Mouse (Mus musculus): ENCODE results near the gene Ociad2. TPM values are rescaled to one million over a fixed set of nuclear protein-coding genes. Genes with fewer than 3 reads are reported as not detected.

The Ociad2 gene
- polyA plus RNA-seq, 1 experiment from 2014 or later = 22.5 TPM

DNA sequence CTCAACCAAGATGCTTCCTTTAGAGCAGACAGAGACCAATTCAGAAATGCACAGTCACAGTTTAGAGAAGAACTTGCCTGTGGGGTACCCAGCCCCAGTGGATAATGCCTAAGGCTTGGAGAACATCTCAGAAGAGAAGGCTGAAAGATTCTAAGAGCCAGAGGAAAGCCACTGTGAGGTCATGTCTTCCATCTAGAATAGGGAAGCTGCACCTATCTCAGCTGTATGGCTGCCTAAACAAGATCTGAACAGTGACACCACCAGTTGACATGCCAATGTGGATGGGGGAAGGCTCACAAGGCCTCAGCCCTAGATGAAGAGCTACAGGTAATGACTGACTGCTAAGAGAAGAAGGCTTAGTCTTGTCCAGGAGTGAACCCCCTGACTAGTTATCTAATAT, 56.8 kb downstream of the Ociad2 start:
- no peaks in the 10 kb centered on the region for H3K27me3 ChIP-seq (ENCODE audit: control insufficient read depth, insufficient read depth, low read length)
- H3K36me3 ChIP-seq (ENCODE audit: control insufficient read depth, insufficient read depth, low read length) = no peaks in the 10 kb centered on the region
- no peak overlapping the region for H3K9ac ChIP-seq (replicated peaks; ENCODE audit: low read depth, low read length)
- no peak overlapping the region for H3K4me2 ChIP-seq (ENCODE audit: low read depth, low read length)
- 0 out of 2 replicates have a peak, but pooled peaks cover 6% of the 10 kb centered on the region for H3K4me1 ChIP-seq (ENCODE audit: control insufficient read depth, insufficient read depth, low read length)
- H3K4me3 ChIP-seq (ENCODE audit: low read depth, low read length) = no peak overlapping the region
- no peak for ATAC-seq (ENCODE audit: low read depth)
- no peak overlapping the region for H3K27ac ChIP-seq (ENCODE audit: low read depth, low read length)
- no peaks in the 10 kb centered on the region for H3K9me3 ChIP-seq (ENCODE audit: control insufficient read depth, low read length)

DNA sequence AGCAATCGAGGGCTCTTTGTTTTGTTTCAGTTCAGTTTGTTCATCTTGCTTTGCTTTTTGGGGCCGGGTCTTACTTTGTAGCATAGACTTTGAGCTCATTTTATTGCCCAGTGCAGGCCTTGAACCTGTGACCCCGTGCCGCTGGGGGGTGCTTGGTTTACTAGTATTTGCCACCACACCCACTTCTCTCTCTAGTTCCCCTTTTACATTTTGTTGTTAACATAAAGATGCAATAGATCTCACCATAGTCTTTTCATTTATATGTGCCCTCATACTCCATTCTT, 60.3 kb downstream of the Ociad2 start:
- 53% methylated on average over 4 of the region's 4 CpGs for WGBS

DNA sequence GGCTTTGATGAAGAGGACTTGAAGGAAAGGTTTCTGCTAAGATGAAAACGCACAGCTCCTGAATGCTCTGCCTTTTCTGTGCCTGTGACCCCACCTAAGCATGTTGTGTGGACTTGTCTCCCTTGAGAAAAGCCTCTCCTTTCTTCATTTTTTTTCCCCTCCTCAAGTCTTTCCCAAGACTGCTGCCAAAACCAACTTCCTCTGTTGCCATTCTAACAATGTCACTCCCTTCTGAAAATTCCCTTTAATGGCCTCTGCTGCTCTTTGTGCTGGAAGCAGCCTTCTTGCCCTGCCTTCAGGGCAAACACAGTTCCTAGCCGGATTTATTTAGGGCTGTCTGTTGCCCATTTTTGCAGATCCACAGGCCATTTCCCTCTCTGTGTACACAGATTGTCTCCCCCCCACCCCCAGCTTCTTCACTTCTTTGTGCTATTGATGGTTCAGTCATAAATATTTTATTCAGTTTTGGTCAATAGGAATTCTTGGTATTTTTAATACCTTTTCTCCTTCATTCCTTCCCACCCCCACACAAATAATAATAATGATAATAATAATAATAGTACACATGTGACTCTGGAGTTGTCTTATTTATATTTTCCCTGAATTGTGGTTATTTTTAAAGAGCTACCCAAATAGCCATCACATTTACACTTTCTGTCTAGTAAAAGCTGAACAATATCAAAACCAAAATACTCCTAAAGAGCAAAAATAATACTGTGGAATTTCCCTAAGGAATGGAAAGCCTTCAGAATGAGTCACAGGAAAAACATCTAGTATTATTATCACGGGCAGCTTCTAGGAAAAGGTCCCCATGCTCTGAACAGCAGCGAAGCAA, 60.9 kb downstream of the Ociad2 start:
- Histone ChIP-seq H3K36me3 (ENCODE audit: control insufficient read depth, insufficient read depth, low read length) (no peaks in the 10 kb centered on the region), H3K9ac (replicated peaks; ENCODE audit: low read depth, low read length) (no peak overlapping the region), H3K27ac (ENCODE audit: low read depth, low read length) (no peak overlapping the region), H3K9me3 (ENCODE audit: control insufficient read depth, low read length) (no peaks in the 10 kb centered on the region), H3K27me3 (ENCODE audit: control insufficient read depth, insufficient read depth, low read length) (no peaks in the 10 kb centered on the region), H3K4me1 (ENCODE audit: control insufficient read depth, insufficient read depth, low read length) (0 out of 2 replicates have a peak, but pooled peaks cover 6% of the 10 kb centered on the region), H3K4me2 (ENCODE audit: low read depth, low read length) (no peak overlapping the region), H3K4me3 (ENCODE audit: low read depth, low read length) (no peak overlapping the region)
- ATAC-seq (ENCODE audit: low read depth) = no peak
- WGBS = 30% methylated on average over 4 of the region's 4 CpGs

More for the DNA sequence above, 60.3 kb downstream of the Ociad2 start:
- H3K4me1 ChIP-seq (ENCODE audit: control insufficient read depth, insufficient read depth, low read length) = 0 out of 2 replicates have a peak, but pooled peaks cover 6% of the 10 kb centered on the region
- no peaks in the 10 kb centered on the region for H3K27me3 ChIP-seq (ENCODE audit: control insufficient read depth, insufficient read depth, low read length)
- no peak overlapping the region for H3K4me2 ChIP-seq (ENCODE audit: low read depth, low read length)
- H3K36me3 ChIP-seq (ENCODE audit: control insufficient read depth, insufficient read depth, low read length) = no peaks in the 10 kb centered on the region
- no peak overlapping the region for H3K27ac ChIP-seq (ENCODE audit: low read depth, low read length)
- no peak for ATAC-seq (ENCODE audit: low read depth)
- no peak overlapping the region for H3K4me3 ChIP-seq (ENCODE audit: low read depth, low read length)
- H3K9ac ChIP-seq (replicated peaks; ENCODE audit: low read depth, low read length) = no peak overlapping the region
- no peaks in the 10 kb centered on the region for H3K9me3 ChIP-seq (ENCODE audit: control insufficient read depth, low read length)

GRCm38 (mm10) chr5:73279190-73279589, 61.6 kb downstream of the Ociad2 start:
- WGBS = 63% methylated on average over 10 of the region's 10 CpGs
- Histone ChIP-seq H3K36me3 (ENCODE audit: control insufficient read depth, insufficient read depth, low read length) (no peaks in the 10 kb centered on the region), H3K27ac (ENCODE audit: low read depth, low read length) (no peak overlapping the region), H3K4me2 (ENCODE audit: low read depth, low read length) (no peak overlapping the region), H3K4me3 (ENCODE audit: low read depth, low read length) (no peak overlapping the region), H3K9me3 (ENCODE audit: control insufficient read depth, low read length) (no peaks in the 10 kb centered on the region), H3K27me3 (ENCODE audit: control insufficient read depth, insufficient read depth, low read length) (no peaks in the 10 kb centered on the region), H3K9ac (replicated peaks; ENCODE audit: low read depth, low read length) (no peak overlapping the region), H3K4me1 (ENCODE audit: control insufficient read depth, insufficient read depth, low read length) (0 out of 2 replicates have a peak, but pooled peaks cover 6% of the 10 kb centered on the region)
- no peak for ATAC-seq (ENCODE audit: low read depth)

DNA sequence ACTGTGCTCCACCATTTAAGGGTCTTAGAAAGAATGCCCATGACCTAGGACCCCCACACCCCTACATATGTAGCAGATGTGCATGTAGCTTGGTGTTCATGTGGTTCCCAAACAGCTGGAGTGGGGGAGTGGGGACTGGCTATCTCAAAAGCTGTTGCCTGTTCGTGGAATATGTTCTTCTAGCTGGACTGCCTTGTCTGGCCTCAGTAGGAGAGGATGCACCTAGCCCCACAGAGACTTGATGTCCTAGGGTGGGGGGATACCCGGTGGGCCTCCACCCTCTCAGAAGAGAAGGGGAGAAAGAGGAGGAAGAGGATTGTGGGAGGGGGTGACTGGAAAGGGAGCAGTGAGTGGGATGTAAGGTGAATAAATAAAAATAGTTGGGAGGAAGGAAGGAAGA, 65.9 kb downstream of the Ociad2 start:
- 79% methylated on average over 2 of the region's 2 CpGs for WGBS
- Histone ChIP-seq H3K4me3 (ENCODE audit: low read depth, low read length) (no peak overlapping the region), H3K27ac (ENCODE audit: low read depth, low read length) (no peak overlapping the region), H3K27me3 (ENCODE audit: control insufficient read depth, insufficient read depth, low read length) (no peaks in the 10 kb centered on the region), H3K9me3 (ENCODE audit: control insufficient read depth, low read length) (no peaks in the 10 kb centered on the region), H3K9ac (replicated peaks; ENCODE audit: low read depth, low read length) (no peak overlapping the region), H3K36me3 (ENCODE audit: control insufficient read depth, insufficient read depth, low read length) (no peaks in the 10 kb centered on the region), H3K4me1 (ENCODE audit: control insufficient read depth, insufficient read depth, low read length) (0 out of 2 replicates have a peak, but pooled peaks cover 6% of the 10 kb centered on the region), H3K4me2 (ENCODE audit: low read depth, low read length) (no peak overlapping the region)
- ATAC-seq (ENCODE audit: low read depth) = no peak

DNA sequence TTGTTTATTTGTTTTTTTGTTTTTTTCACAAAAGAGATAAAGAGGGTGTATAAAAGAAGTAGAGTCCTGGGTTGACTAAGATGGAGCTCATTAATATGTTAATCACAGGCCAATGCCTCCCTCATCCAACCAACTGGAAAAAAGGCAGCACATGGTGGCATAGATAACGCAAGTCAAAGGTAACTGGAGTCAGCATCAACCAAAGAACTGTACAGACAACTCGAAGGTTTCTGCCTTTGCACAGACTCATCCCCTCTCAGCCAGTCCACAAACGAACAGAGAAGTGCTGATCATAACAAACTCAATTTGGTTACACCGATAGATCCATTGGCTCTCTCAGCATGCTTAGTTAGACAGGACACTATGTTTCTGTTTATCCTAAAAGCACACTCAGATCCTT, 67.7 kb downstream of the Ociad2 start:
- ATAC-seq (ENCODE audit: low read depth) = no peak
- H3K9ac ChIP-seq (replicated peaks; ENCODE audit: low read depth, low read length) = no peak overlapping the region
- no peak overlapping the region for H3K27ac ChIP-seq (ENCODE audit: low read depth, low read length)
- WGBS = 67% methylated on average over 4 of the region's 4 CpGs
- no peaks in the 10 kb centered on the region for H3K36me3 ChIP-seq (ENCODE audit: control insufficient read depth, insufficient read depth, low read length)
- H3K4me1 ChIP-seq (ENCODE audit: control insufficient read depth, insufficient read depth, low read length) = no peaks in the 10 kb centered on the region
- no peak overlapping the region for H3K4me2 ChIP-seq (ENCODE audit: low read depth, low read length)
- no peaks in the 10 kb centered on the region for H3K9me3 ChIP-seq (ENCODE audit: control insufficient read depth, low read length)
- no peak overlapping the region for H3K4me3 ChIP-seq (ENCODE audit: low read depth, low read length)
- H3K27me3 ChIP-seq (ENCODE audit: control insufficient read depth, insufficient read depth, low read length) = no peaks in the 10 kb centered on the region

Other genes starting within 250 kb of the Ociad2 start
- gene Fryl, start 84.4 kb downstream of the Ociad2 start, polyA plus RNA-seq (2014; fragmentation: Nextera tagmentation; extraction: Ambion mirVana) = 51.1 and 54.1 TPM in 2 replicates
- 230 and 264 TPM in 2 replicates for gene Ociad1, start 48.2 kb downstream of the Ociad2 start, polyA plus RNA-seq (2014; fragmentation: Nextera tagmentation; extraction: Ambion mirVana)
- 0.55 and 0.88 TPM in 2 replicates for gene Cwh43, start 65.0 kb upstream of the Ociad2 start, polyA plus RNA-seq (2014; fragmentation: Nextera tagmentation; extraction: Ambion mirVana)
- 60.5 and 66.5 TPM in 2 replicates for gene Dcun1d4, start 140.0 kb upstream of the Ociad2 start, polyA plus RNA-seq (2014; fragmentation: Nextera tagmentation; extraction: Ambion mirVana)

All from neural tube, embryonic 14.5 days (tissue).